Mouse (Mus musculus): Measurements from ENCODE around the gene Cox4i2. TPM values are rescaled to one million over a fixed set of nuclear protein-coding genes. Genes with fewer than 3 reads are reported as not detected.

Cox4i2 gene
- total RNA-seq, 2 experiments from 2014 or later, result not detected

Other genes starting within 250 kb of the Cox4i2 start
- not detected in 2 replicates for gene Defb26, start 242.5 kb upstream of the Cox4i2 start, total RNA-seq (2015; ENCODE audit: low replicate concordance)
- not detected in 2 replicates for gene Defb26, start 242.5 kb upstream of the Cox4i2 start, total RNA-seq (2017; ENCODE audit: low replicate concordance)
- gene Defb28, start 235.9 kb upstream of the Cox4i2 start, total RNA-seq (2015; ENCODE audit: low replicate concordance), result not detected in 2 replicates
- gene Defb28, start 235.9 kb upstream of the Cox4i2 start, total RNA-seq (2017; ENCODE audit: low replicate concordance), result not detected in 2 replicates
- gene Defb29, start 214.1 kb upstream of the Cox4i2 start, total RNA-seq (2015; ENCODE audit: low replicate concordance), result not detected in 2 replicates
- gene Defb29, start 214.1 kb upstream of the Cox4i2 start, total RNA-seq (2017; ENCODE audit: low replicate concordance), result not detected in 2 replicates
- not detected in 2 replicates for gene Gm17416, start 184.8 kb upstream of the Cox4i2 start, total RNA-seq (2015; ENCODE audit: low replicate concordance)
- not detected in 2 replicates for gene Gm17416, start 184.8 kb upstream of the Cox4i2 start, total RNA-seq (2017; ENCODE audit: low replicate concordance)
- gene Defb21, start 181.4 kb upstream of the Cox4i2 start, total RNA-seq (2015; ENCODE audit: low replicate concordance), result not detected in 2 replicates
- gene Defb21, start 181.4 kb upstream of the Cox4i2 start, total RNA-seq (2017; ENCODE audit: low replicate concordance), result not detected in 2 replicates
- gene Defb19, start 173.9 kb upstream of the Cox4i2 start, total RNA-seq (2015; ENCODE audit: low replicate concordance), result not detected in 2 replicates
- gene Defb19, start 173.9 kb upstream of the Cox4i2 start, total RNA-seq (2017; ENCODE audit: low replicate concordance), result not detected in 2 replicates
- not detected in 2 replicates for gene Defb45, start 154.8 kb upstream of the Cox4i2 start, total RNA-seq (2015; ENCODE audit: low replicate concordance)
- not detected in 2 replicates for gene Defb45, start 154.8 kb upstream of the Cox4i2 start, total RNA-seq (2017; ENCODE audit: low replicate concordance)
- not detected in 2 replicates for gene Defb36, start 149.8 kb upstream of the Cox4i2 start, total RNA-seq (2015; ENCODE audit: low replicate concordance)
- not detected in 2 replicates for gene Defb36, start 149.8 kb upstream of the Cox4i2 start, total RNA-seq (2017; ENCODE audit: low replicate concordance)
- not detected in 2 replicates for gene Defb25, start 131.1 kb upstream of the Cox4i2 start, total RNA-seq (2015; ENCODE audit: low replicate concordance)
- not detected in 2 replicates for gene Defb25, start 131.1 kb upstream of the Cox4i2 start, total RNA-seq (2017; ENCODE audit: low replicate concordance)
- 2.9 TPM in 1 of 2 replicates, not detected in the other for gene Rem1, start 127.2 kb upstream of the Cox4i2 start, total RNA-seq (2015; ENCODE audit: low replicate concordance)
- gene Rem1, start 127.2 kb upstream of the Cox4i2 start, total RNA-seq (2017; ENCODE audit: low replicate concordance), result not detected in 2 replicates
- 17.7 and 24.7 TPM in 2 replicates for gene H13, start 84.7 kb upstream of the Cox4i2 start, total RNA-seq (2015; ENCODE audit: low replicate concordance)
- gene H13, start 84.7 kb upstream of the Cox4i2 start, total RNA-seq (2017; ENCODE audit: low replicate concordance), result 11.6 and 13.2 TPM in 2 replicates
- not detected in 2 replicates for gene Mcts2, start 67.1 kb upstream of the Cox4i2 start, total RNA-seq (2015; ENCODE audit: low replicate concordance)
- 1.7 TPM in 1 of 2 replicates, not detected in the other for gene Mcts2, start 67.1 kb upstream of the Cox4i2 start, total RNA-seq (2017; ENCODE audit: low replicate concordance)
- 1.3 and 17.3 TPM in 2 replicates for gene Id1, start 17.9 kb upstream of the Cox4i2 start, total RNA-seq (2015; ENCODE audit: low replicate concordance)
- gene Id1, start 17.9 kb upstream of the Cox4i2 start, total RNA-seq (2017; ENCODE audit: low replicate concordance), result 1.6 and 2.6 TPM in 2 replicates
- 80.9 and 99.1 TPM in 2 replicates for gene Bcl2l1, start 77.6 kb downstream of the Cox4i2 start, total RNA-seq (2015; ENCODE audit: low replicate concordance)
- gene Bcl2l1, start 77.6 kb downstream of the Cox4i2 start, total RNA-seq (2017; ENCODE audit: low replicate concordance), result 76.9 and 94.9 TPM in 2 replicates
- 326 and 338 TPM in 2 replicates for gene Tpx2, start 93.8 kb downstream of the Cox4i2 start, total RNA-seq (2015; ENCODE audit: low replicate concordance)
- gene Tpx2, start 93.8 kb downstream of the Cox4i2 start, total RNA-seq (2017; ENCODE audit: low replicate concordance), result 393 and 412 TPM in 2 replicates
- not detected in 2 replicates for gene Mylk2, start 157.2 kb downstream of the Cox4i2 start, total RNA-seq (2015; ENCODE audit: low replicate concordance)
- gene Mylk2, start 157.2 kb downstream of the Cox4i2 start, total RNA-seq (2017; ENCODE audit: low replicate concordance), result not detected in 2 replicates
- not detected in 2 replicates for gene Foxs1, start 179.0 kb downstream of the Cox4i2 start, total RNA-seq (2015; ENCODE audit: low replicate concordance)
- gene Foxs1, start 179.0 kb downstream of the Cox4i2 start, total RNA-seq (2017; ENCODE audit: low replicate concordance), result not detected in 2 replicates
- gene Dusp15, start 197.5 kb downstream of the Cox4i2 start, total RNA-seq (2015; ENCODE audit: low replicate concordance), result not detected in 2 replicates
- gene Dusp15, start 197.5 kb downstream of the Cox4i2 start, total RNA-seq (2017; ENCODE audit: low replicate concordance), result not detected in 2 replicates
- not detected in 2 replicates for gene Ttll9, start 208.3 kb downstream of the Cox4i2 start, total RNA-seq (2015; ENCODE audit: low replicate concordance)
- not detected in 2 replicates for gene Ttll9, start 208.3 kb downstream of the Cox4i2 start, total RNA-seq (2017; ENCODE audit: low replicate concordance)

Data from erythroid progenitor cell, adult 5-6 weeks (primary cell).